Mouse (Mus musculus) hindlimb bud, embryonic 11.5 days (tissue): ENCODE data around the gene Nmnat2.

Experiments
- DNase-seq: peaks from one replicate; pipeline ENCODE4 v3.0.0-alpha.2; 2012; ENCODE audit warnings: low read depth, low spot score; ENCODE audit errors: extremely low spot score

Nmnat2 gene

DNA sequence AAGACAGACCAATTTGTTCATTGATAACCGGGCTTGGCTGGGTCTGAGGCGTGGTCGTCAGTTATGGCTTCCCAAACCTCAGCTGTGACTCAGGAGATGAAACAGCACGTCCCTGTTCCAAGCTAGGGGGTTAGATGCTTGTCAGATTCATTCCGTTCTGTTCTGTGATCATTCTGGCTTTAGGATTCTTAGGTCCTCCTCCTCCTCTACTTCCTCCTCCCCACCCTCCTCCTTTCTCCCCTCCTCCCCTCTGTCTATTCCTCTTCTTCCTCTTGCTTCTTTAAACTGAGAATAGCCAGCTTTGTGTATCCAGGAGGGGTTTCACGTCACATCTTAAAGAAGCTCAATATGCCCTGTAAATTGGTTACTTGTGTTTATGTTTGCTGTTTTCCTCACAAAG is 165.8 kb downstream of the Nmnat2 start:
- no peak for DNase-seq

DNA sequence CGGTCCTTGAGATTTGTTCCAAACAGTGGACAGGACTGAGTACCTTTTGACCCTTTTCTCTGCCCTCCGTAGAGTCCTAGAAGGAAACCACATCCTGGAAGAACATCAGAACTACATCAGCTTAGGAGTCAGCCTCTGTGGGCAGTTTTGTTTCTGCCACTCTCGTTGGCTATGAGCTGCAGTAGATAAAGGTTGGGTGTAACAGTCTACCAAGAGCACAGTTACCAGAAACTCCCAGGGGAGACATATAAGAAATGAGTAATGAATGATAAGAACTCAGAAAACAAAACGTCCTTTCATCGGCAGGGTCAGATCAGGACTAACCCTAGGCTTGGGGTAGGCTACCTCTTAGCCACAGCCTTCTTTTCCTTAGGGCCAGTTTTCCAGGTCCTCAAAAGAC is 166.5 kb downstream of the Nmnat2 start:
- DNase-seq = no peak

DNA sequence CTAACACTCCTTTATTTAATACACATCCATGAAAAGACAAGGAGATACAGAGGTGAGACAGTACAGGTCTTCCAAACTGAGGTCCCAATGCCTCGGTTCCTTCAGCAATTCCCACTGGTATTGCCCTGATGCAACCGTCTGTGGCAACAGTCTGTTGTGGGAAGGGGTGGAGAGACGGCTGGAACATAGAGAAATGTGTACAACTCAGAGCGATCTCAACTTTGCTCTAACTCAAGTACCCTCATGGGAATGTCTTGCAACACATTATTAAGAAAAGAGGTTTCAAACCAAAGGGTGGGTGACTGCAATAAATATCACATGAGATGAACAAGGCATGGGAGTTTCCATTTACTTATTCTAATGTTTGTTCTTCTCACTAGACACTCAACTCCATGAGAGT is 168.0 kb downstream of the Nmnat2 start:
- no peak for DNase-seq

DNA sequence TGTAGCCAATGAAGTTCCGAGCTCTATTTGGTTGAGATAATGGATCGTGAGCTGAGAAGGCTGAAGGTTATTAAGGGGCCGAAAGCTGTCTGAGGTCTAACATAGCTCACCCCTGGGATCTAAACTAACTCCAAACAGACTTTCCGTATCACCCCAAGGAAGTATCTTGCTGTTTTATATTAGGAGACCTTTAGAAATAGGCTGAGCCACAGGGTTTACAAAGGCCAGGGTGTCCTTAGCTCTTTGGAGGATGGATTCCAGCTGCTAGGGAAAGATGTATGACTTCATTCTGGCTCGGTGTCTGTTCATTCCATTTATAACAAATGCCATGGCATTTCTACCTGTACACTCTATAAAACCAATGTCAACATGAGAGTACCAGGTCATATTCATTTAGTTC is 169.7 kb downstream of the Nmnat2 start:
- no peak for DNase-seq

DNA sequence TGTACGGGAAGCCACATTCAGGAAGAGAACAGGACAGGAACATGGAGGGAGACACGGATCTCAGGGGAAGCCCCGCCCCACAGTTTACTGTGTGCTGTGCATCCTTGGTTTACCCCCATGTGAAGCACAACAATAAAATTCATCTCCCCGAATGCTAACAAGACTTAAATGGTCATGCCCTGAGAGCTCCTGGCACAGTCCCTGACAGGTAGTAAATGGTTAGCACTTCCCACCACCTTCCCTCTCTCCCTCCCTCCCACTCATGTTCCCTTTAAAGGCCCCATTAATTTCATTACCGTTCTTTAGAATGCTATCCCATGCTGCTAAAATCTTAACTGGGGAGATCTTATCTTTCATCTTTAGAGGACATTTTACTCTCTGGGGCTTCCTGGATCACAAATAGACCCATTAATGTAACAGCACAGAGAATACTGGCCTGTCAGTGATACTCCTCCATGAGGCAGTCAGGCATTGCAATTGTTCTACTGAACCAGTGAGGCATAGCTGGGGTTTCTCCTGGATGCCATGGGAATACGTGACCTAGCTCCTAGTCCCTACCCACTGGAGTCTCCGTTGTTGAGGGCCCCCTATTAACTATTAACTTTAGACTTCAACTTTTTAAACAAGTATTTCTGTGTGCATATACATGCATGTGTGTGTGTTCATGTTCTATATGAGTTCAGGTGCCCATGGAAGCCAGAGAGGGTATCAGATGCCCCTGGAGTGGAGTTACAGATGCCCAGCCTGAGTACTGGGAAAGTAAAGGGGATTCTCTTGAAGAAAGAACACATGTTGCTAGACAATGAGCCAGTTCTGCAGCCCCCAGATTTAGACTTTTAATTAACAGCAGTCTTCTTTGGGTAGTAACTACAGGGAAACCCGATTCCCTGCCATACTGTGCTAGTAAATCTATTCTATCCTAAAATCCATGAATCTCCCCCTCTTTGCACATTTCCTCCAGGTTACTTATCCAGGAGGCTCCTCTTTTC is 170.8 kb downstream of the Nmnat2 start:
- DNase-seq = no peak

DNA sequence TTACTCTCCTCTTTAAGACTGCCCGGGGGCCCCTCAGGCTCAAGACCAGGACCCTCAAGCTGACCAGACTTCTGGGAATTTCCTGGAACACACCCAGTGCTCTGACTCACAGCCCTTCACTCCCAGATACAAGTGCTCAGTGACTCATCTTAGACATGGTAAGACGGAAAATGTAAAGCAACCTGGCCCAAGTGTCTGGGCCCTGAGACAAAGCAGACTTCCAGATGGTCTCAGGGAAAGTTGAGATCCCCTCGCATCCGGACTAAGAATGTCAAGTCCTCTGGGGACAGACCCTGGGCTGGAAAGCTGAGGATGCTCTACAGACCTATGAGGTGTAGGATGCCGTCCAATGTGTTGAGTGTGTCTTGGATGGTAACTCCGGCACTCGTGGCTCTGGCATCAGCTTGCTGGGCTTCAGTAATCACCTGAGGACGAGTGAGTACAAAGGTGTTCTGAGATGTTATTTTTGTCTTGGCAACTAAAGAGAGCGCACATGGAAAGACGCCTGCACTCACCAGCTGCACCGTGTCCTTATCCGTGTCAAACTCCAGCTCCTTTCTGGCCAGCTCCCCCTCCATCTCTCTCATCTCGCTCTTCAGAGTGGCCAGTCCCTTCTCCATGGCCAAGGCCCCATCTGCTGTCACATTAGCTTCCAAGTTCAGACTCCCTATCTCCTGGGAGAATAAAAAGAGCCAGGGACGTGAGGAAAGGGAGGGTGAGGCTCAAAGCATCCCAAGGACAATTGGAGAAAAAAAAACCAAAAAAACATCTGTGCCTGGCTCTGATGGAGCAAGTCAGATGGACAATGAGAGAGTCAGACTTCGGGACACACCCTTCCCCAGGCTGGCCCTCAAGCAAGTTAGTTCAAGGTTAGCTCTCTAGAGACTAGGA is 171.9 kb downstream of the Nmnat2 start:
- DNase-seq = no peak

DNA sequence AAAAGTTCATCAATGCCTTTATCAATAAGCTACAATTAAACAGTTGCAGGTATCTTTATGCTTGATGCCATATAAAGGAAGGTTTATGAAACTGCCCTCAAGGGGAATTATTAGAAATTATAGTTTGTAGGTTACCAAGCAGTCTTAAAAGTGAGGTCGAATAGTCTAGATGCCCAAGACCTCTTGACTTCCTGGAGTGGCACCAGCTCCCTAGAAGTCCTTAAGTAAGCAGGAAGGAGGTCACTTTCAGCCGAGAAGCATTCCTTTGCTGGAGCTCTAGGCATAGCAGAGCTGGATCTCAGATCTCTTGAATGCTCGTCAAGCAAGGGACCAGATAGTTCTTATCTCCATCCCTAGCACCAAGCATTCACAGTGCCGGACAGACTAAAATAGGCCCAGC is 172.8 kb downstream of the Nmnat2 start:
- DNase-seq = no peak

DNA sequence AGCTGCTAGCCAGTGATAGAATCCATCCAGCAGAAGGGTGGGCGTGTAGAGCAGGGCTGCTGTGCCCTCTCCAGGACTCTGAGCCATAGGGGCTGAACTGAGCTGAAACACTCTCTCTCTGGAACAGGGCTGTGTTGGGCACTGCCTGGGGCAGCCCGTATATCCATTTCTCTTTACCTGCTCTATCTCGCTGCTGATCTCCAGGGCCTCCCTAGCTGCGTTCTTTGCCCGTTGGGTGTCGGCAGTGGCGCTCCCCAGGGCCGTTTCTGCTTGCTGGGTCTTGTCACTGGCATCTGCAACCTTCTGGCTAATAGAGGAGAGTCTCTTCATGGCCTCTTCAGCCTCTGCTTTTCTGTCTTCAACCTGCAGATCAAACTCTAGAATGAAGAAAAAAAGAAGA is 174.0 kb downstream of the Nmnat2 start:
- no peak for DNase-seq

DNA sequence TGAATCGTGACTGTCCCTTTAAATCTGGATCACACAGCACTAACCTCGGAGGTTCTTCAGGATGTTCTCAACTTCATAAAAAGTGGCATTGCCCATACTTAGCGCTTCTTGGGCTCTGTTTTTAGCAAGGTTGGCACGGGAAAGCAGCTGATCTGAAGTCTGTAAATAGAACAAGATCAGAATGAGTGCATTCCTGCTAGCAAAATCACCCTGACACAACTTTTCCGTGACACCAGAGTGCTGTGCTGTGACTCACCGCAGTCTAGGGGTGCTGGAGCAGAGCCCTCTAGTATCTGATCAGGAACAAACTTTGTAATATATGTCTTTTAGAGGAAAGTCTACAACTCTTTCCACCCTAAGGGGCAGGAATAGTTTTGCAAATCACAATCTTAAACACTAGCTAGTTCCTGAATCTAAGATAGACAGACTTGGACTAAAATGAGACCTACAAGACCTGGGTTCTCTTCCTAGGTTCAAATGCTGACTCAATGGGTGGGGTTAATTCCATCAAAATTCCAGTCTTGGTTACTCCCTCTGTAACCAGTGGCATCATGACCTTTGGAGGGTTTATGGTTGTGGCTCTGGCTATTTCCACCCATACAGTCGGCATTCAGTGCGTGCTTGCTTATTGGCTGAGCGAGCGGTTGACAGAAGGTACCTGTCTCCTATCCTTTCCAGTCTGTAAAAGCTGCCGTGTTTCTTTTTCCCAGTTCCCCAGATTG is 175.4 kb downstream of the Nmnat2 start:
- no peak for DNase-seq

DNA sequence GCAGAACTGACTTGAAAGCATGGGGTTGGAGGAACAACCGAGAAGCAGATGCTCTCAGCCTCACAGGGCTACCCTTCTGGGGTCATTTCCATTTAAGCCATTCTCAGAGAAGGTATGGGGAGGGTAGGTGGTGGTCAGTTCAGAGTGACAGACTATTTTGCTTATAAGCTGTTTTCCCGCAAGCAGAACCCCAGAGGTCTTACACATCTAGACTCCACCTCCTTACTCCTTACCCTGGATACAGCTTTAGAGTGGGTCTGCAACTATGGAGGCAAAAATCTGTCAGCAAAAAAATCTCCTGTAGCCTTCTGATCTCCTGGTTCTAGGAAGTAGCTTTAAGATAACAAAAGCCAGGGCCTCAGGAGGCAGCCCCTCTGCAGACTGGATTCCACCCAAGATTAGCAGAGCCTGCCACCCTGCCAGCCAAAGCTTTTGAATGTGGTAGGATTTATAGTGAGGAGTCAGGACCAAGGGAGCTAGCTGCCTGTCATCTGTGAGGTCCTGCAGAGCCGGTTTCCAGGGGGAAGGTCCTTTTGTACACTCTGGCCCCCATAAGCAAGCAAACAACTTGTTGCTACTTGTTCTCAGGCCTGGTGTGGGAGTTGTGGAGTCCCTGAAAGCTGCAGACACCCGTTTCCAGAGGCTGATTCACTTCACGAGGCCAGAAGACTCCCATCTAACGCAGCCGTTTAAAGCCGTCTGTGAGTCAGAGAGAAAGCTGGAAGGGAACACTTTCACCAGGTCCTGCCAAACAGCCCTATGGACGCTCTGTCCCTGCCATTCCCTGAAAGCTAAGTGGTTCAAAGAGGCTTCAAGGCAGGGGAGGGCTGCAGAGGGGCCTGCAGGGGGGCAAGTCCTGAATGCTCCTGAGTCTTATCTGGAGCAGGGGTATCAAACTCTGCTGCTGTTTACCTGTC is 179.3 kb downstream of the Nmnat2 start:
- no peak for DNase-seq

DNA sequence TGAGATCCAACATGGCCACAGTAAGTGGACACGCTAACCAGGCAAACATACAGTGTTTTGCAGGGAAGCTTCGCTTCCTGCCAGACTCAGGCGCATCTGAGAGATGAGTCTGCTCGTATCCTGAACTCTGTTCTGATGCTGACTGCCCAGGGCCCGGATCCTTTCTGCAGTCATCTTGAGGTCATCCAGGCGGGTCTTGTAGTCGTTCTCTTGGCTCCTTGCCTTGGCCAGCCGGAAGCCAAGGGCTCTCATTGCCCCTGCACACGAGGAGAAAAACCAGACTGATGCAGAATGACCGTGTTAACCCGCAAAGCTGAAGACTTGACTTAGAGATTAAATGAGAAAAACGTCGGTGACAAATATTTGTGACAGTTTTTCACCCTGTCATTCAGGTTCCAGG is 181.9 kb downstream of the Nmnat2 start:
- DNase-seq = no peak

DNA sequence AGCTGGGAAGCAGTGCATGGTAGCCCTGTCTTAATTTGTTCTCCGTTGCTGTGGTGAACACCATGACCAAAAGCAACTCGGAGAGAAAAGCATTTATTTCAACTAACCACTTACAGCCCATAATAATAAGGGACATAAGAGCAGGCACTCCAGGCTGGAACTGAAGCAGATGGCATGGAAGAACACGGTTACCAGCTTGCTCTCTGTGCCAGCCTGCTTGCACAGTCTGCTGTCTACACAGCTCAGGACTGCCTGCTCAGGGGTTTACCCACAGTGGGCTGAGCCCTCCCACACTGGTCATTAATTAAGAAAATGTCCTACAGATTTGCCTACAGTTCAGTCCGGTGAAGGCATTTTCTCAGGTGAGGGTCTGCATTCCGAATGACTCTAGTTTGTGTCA is 183.7 kb downstream of the Nmnat2 start:
- DNase-seq = no peak

DNA sequence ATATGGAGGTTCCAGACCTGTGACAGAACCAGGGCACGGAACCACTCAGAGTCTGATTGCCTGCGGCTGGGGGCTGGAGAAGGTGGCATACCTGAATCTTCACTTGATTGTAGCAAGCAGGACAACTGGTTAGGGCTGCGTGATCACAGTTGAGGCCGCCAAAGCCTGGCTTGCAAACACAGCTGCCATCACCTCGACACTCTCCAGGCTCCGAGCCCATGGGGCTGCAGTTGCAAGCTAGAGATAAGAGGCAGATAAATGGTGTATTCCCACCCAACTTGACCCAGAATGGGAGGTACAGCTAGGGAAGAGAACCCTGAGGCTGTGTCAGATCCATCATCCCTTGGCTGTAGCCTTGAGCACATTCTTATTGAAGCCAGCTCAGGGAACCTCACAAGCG is 184.8 kb downstream of the Nmnat2 start:
- no peak for DNase-seq

DNA sequence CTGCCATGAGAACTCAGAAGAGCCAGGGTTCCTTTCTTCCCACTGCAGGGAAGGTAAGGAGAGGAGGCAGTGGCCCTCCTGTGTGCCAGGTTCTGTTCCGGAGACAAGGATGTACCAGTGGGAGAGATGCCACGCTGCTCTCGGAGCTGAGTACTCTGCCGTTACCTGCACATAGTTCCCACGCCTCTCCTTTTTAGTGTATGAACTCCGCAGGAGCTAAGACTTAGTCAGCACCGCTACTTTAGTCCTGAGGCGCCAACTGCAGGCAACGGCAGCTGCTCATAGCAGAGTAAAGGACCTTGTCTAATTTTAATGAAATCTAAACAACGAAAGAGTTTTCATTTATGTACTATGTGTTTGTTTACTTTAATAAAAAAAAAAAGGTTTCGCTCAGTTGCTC is 185.5 kb downstream of the Nmnat2 start:
- no peak for DNase-seq

DNA sequence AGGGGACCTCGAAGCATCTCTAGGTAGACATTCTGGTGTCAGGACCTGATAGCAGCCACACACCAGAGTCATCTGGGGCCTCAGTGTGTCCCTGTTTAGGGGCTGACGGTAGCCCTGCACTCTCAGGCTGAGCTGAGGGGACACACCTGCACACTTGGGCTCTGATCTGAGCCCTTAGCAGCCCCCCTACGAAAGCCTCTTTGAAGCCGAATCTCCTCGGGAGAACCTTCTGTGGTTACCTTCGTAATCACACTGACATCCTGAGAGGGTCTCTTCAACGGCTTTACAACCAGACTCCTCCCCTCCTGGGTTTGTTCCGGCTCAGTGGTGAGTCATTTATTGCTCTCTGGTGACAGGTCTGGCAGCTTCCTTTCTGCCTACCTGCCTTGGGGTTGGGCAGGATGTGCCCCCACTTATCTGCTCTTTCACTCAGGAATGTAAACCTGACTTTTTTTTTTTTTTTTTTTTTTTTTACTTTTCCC is 186.0 kb downstream of the Nmnat2 start:
- no peak for DNase-seq

DNA sequence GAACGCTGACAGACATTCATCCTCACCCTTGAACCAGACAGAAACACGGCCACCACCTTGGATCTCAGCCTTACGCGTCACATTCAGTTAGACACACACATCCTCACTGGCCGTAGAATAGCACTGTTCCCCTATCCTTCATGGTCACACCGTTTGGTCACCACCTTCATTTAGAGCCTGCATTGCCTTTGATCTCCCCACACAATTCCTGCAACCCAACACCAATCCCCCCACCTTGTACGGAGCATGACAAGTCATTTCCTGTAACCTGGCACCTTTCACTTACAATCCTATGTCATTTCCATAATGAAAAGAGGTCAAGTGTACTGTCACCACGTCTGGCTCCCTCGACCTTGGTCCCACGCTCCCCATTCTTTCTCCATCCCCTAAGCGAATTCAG is 189.2 kb downstream of the Nmnat2 start:
- no peak for DNase-seq

DNA sequence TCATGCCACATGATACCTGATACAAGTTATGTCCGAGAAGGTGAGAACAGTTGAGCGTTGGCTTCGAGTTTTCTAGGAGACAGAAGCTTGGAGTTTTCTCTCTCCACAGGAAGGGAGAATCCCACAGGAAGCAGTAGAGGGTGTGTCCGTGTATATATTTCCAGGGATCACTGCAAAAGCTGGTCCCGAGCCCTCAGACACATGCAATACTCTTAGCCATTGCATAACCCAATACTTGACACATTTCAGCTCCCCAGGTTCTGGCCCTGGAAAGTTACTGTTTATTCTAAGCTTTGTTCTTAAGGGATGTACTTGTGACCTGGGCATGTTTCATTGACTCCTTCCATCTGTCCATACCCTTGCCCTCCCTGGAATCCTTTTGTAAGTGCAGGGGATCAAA is 191.0 kb downstream of the Nmnat2 start:
- no peak for DNase-seq

DNA sequence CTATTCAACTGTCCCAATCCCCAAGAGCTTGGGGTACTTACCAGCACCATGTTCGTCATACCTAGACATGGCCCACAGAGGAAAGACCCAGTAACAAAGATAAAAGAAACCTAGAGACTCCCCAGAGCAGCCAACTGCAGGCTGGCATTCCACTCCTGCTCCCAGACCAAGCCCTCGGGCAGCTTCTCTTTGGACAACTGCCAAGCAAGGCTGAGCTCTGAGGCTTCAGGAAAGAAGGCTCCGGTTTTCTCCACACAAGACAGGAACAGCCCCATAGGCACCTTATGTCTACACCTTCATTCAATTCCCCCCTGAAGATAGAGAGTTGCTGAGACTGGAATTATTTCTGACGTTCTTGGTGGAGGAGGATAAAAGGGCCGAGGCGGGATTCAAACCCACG is 197.8 kb downstream of the Nmnat2 start:
- no peak for DNase-seq

DNA sequence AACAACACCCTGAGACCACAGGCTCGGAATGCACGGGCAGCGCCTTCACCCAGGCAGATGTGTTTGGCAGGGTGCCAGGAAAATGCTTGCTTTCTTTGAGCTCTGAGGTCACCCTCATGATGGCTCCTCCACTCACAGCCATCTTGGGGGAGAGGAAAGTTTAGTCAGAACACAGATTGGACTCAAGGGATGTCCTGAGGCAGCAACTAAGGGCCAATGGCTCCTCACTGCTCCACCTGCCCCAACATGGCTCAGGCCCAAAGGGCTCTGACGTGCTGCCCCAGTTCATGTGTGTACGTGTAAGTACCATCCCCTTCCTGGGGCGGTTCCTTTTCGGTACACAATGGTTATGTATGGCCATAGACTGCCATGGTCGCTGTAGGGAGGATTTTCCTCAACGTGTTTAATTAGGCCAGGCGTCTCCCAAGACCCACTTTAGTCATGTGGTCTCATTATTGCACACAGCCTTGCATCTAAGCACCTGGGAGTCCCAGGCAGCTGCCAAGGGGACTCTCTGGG is 198.9 kb downstream of the Nmnat2 start:
- no peak for DNase-seq

DNA sequence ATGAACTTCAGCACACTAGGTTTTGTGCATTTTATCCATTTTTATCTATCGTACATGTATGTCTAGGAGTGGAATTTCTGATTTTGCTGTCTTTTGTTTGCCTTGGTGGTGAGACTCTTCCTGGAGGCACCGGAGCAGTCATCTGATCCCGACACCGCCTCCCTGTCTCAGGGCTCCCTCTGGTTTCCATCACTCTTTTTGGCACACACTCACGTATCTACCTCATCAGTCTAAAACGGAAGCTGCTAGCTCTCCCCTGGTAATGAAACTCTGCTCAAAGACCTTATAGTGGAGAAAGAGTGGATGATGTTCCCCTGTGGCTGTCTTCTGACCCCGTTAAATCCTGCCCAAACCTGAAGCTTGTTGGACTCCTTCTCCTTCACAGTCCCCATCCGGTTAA is 200.6 kb downstream of the Nmnat2 start:
- DNase-seq = no peak
